Mouse (Mus musculus) hindbrain, embryonic 13.5 days (tissue): ENCODE data around the gene H2-DMb1. TPM values are rescaled to one million over a fixed set of nuclear protein-coding genes. Genes with fewer than 3 reads are reported as not detected.

Experiments
- ATAC-seq: fragments of 200-750 bp; cut with Nextera tagmentation; 2 replicates; pipeline ENCODE4 v1.8.0; 2017; ENCODE audit warnings: moderate TSS enrichment; ENCODE audit not compliant: low FRiP score
- H3K27ac ChIP-seq: fragments of 300-500 bp; sonication (generic); 2 replicates; pipeline ENCODE4 v1.5.1; 2015; ENCODE audit warnings: inconsistent platforms, mild to moderate bottlenecking, moderate library complexity
- H3K27me3 ChIP-seq: fragments of 300-500 bp; sonication (generic); 2 replicates; pipeline ENCODE4 v1.6.1; 2015; ENCODE audit warnings: mild to moderate bottlenecking, inconsistent platforms
- H3K36me3 ChIP-seq: fragments of 300-500 bp; sonication (generic); 2 replicates; pipeline ENCODE4 v1.6.1; 2015; ENCODE audit warnings: mild to moderate bottlenecking, inconsistent platforms
- H3K4me1 ChIP-seq: fragments of 300-500 bp; sonication (generic); replicated peaks from 2 replicates; pipeline ENCODE4 v1.6.1; 2015; ENCODE audit warnings: inconsistent platforms
- H3K4me2 ChIP-seq: fragments of 300-500 bp; sonication (generic); 2 replicates; pipeline ENCODE4 v1.6.1; 2015; ENCODE audit warnings: inconsistent platforms, mild to moderate bottlenecking, moderate library complexity
- H3K4me3 ChIP-seq: fragments of 300-500 bp; sonication (generic); 2 replicates; pipeline ENCODE4 v1.5.1; 2015; ENCODE audit warnings: mild to moderate bottlenecking, inconsistent platforms
- H3K9ac ChIP-seq: fragments of 300-500 bp; sonication (generic); 2 replicates; pipeline ENCODE4 v1.6.1; 2015; ENCODE audit warnings: mild to moderate bottlenecking, inconsistent platforms
- H3K9me3 ChIP-seq: fragments of 300-500 bp; sonication (generic); 2 replicates; pipeline ENCODE4 v1.6.1; 2016; ENCODE audit warnings: inconsistent platforms
- WGBS: fragments of 180-500 bp; shearing (Covaris S2); methylation state at CpG from one replicate; pipeline ENCODE4 v1.1.7; 2015; 5-methylcytosine and 5-hydroxymethylcytosine counted together
- polyA plus RNA-seq: library from polyadenylated mRNA; unstranded; fragments of >200 nt; fragmentation: Nextera tagmentation; extraction: Ambion mirVana; gene quantifications from 2 replicates; pipeline ENCODE4 v1.2.1, GENCODE M21; 2015

Gene H2-DMb1
- polyA plus RNA-seq, 1 experiment from 2014 or later = 0.84 TPM

- H3K4me2 ChIP-seq = peak overlapping the region; percentile 93
- no peak for ATAC-seq
- peaks cover 49% of the 10 kb centered on the region for H3K36me3 ChIP-seq
- peaks cover 33% of the 10 kb centered on the region for H3K4me1 ChIP-seq
- H3K27me3 ChIP-seq = no peaks in the 10 kb centered on the region
- WGBS = under 1% methylated on average over 67 of the region's 67 CpGs
- H3K27ac ChIP-seq = peak overlapping the region; percentile 100
- no peaks in the 10 kb centered on the region for H3K9me3 ChIP-seq
- H3K9ac ChIP-seq = peak overlapping the region; percentile 97
- H3K4me3 ChIP-seq = peak overlapping the region; percentile 95
Measured at GRCm38 (mm10) chr17:34118113-34118872, 34.6 kb upstream of the H2-DMb1 start.

DNA sequence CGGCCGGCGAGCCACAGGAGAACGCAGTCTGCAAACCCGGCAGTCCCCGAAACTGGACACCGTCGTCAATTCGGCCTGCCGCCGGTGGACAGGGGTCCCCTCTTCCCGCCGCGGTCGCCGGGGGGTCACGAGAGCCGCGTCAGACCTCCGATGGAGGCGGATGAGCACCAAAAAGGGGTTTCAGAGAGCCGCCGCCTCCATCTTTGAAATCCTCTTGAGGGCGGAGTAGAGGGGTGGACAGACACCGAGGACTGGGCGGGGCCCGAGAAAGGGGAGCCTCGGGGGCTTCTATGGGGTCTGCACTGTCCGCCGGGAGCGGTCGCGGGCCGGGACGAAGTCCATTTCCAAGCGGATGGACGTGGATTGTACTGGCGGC lies 34.0 kb upstream of the H2-DMb1 start:
- no peak for ATAC-seq

GRCm38 (mm10) chr17:34119249-34120179 lies 33.4 kb upstream of the H2-DMb1 start, which contains the start of gene H2-DMa:
TSS of gene H2-DMa (plus strand) at chr17:34119541.
- H3K9ac ChIP-seq = peak within 1 kb of the TSS; percentile 98
- H3K36me3 ChIP-seq = peaks cover 37% of the 10 kb centered on the region
- whole genome bisulfite sequencing = under 1% methylated on average over 96 of the region's 96 CpGs
- peak within 1 kb of the TSS; percentile 93 for H3K4me2 ChIP-seq
- H3K27me3 ChIP-seq = no peaks in the 10 kb centered on the region
- peak within 1 kb of the TSS; percentile 95 for H3K4me3 ChIP-seq
- peak within 1 kb of the TSS; percentile 100 for H3K27ac ChIP-seq
- H3K4me1 ChIP-seq = peaks cover 43% of the 10 kb centered on the region
- no peaks in the 10 kb centered on the region for H3K9me3 ChIP-seq
- ATAC-seq = peak; percentile 75

More for the DNA sequence above, 34.0 kb upstream of the H2-DMb1 start:
- Histone ChIP-seq H3K27ac (peak overlapping the region; percentile 100), H3K4me2 (peak overlapping the region; percentile 93), H3K9ac (peak overlapping the region; percentile 97), H3K4me3 (peak overlapping the region; percentile 95), H3K27me3 (no peaks in the 10 kb centered on the region), H3K9me3 (no peaks in the 10 kb centered on the region), H3K36me3 (peaks cover 44% of the 10 kb centered on the region), H3K4me1 (peaks cover 39% of the 10 kb centered on the region)
- 0% methylated on average over 38 of the region's 38 CpGs for WGBS

GRCm38 (mm10) chr17:34120180-34120723 lies 32.6 kb upstream of the H2-DMb1 start:
- Histone ChIP-seq H3K27ac (peak overlapping the region; percentile 100), H3K4me2 (peak overlapping the region; percentile 93), H3K4me1 (peaks cover 44% of the 10 kb centered on the region), H3K4me3 (peak overlapping the region; percentile 95), H3K9ac (peak overlapping the region; percentile 98), H3K9me3 (no peaks in the 10 kb centered on the region), H3K36me3 (peaks cover 30% of the 10 kb centered on the region), H3K27me3 (no peaks in the 10 kb centered on the region)
- WGBS = 0% methylated on average over 32 of the region's 42 CpGs
- 0 out of 2 replicates have a peak, but pooled peaks have one; percentile 0 for ATAC-seq

DNA sequence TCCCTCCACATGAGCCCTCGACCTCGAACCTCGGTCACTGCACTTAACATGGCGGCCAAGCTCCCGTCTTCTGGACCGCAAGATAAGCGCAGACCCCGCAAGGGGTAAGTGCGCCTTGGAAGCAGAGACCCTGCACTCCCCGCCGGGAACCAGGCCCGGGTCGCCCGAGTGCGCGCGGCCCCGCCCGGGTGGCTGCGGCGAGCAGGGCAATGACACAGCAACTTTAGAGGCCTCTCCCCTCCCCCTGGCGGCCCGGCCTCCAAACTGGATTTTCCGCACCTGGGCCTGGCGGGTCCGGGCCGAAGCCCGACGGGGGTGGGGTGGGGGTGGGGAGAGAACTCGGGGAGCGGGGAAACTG lies 32.1 kb upstream of the H2-DMb1 start:
- Histone ChIP-seq H3K36me3 (peaks cover 24% of the 10 kb centered on the region), H3K9me3 (no peaks in the 10 kb centered on the region), H3K4me1 (peaks cover 40% of the 10 kb centered on the region), H3K4me2 (peak overlapping the region; percentile 93), H3K27me3 (no peaks in the 10 kb centered on the region), H3K9ac (peak overlapping the region; percentile 98), H3K27ac (peak overlapping the region; percentile 100), H3K4me3 (peak overlapping the region; percentile 95)
- ATAC-seq = no peak
- WGBS = under 1% methylated on average over 30 of the region's 31 CpGs

DNA sequence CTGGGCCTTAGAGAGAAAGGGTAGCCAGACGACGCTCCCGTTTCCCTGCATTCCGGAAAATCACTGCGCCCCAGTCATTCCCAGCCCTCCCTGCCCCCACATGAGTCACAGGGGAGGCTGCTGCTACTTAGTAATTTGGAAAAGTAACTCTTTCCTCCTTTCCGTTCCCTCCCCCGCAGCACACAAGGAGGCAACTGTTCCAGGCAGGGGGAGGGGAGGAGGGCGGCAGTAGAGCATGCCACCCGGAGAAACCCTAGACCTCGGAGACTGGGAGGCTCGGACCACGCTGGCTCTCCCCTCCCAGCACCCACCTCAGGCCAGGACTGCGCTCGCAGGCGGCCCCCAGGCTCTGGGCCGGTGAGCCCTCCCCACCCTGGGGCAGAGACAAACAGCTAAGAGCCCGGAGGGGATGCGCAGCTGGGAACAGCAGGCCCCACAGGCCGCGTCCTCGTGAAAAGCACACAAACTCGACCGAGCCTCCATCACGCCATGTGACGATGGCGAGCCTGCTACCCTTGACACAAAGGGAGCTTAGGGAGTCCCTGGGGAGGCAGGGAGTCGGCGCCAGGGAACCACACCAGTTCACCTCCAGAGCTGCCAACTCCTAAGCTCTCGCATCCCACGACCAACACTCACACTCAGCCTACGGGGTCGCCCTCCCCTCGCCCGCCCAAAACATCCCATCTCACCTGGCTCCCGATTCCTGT lies 31.5 kb upstream of the H2-DMb1 start:
- peak overlapping the region; percentile 95 for H3K4me3 ChIP-seq

DNA sequence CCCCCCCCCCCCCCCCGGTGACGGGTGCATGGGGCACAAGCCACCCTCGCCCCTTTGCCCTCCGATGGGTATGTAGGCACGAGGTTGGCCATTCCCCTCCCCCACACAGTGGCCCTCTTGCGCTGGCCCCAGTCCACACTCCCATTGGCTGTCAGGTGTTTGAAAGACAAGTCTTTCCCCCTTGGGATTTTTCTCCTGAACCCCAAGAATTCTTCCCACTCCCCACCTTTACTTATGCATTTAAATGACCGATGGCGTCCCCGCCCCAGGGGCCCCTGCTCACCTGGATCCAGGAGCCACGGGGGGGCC lies 31.0 kb upstream of the H2-DMb1 start:
- H3K9ac ChIP-seq = peak overlapping the region; percentile 98
- H3K36me3 ChIP-seq = peaks cover 15% of the 10 kb centered on the region
- H3K4me3 ChIP-seq = peak overlapping the region; percentile 95
- peaks cover 30% of the 10 kb centered on the region for H3K4me1 ChIP-seq
- peak overlapping the region; percentile 100 for H3K27ac ChIP-seq
- WGBS = 0% methylated on average over 8 of the region's 10 CpGs
- no peaks in the 10 kb centered on the region for H3K9me3 ChIP-seq
- ATAC-seq = 0 out of 2 replicates have a peak, but pooled peaks have one; percentile 7
- H3K27me3 ChIP-seq = 0 out of 2 replicates have a peak, but pooled peaks cover 2% of the 10 kb centered on the region
- peak overlapping the region; percentile 93 for H3K4me2 ChIP-seq

More for the DNA sequence above, 31.5 kb upstream of the H2-DMb1 start:
- Histone ChIP-seq H3K4me1 (peaks cover 35% of the 10 kb centered on the region), H3K9me3 (no peaks in the 10 kb centered on the region), H3K9ac (peak overlapping the region; percentile 98), H3K27ac (peak overlapping the region; percentile 100), H3K36me3 (peaks cover 20% of the 10 kb centered on the region), H3K27me3 (no peaks in the 10 kb centered on the region), H3K4me2 (peak overlapping the region; percentile 93)
- ATAC-seq = peak; percentile 11
- WGBS = under 1% methylated on average over 29 of the region's 35 CpGs

DNA sequence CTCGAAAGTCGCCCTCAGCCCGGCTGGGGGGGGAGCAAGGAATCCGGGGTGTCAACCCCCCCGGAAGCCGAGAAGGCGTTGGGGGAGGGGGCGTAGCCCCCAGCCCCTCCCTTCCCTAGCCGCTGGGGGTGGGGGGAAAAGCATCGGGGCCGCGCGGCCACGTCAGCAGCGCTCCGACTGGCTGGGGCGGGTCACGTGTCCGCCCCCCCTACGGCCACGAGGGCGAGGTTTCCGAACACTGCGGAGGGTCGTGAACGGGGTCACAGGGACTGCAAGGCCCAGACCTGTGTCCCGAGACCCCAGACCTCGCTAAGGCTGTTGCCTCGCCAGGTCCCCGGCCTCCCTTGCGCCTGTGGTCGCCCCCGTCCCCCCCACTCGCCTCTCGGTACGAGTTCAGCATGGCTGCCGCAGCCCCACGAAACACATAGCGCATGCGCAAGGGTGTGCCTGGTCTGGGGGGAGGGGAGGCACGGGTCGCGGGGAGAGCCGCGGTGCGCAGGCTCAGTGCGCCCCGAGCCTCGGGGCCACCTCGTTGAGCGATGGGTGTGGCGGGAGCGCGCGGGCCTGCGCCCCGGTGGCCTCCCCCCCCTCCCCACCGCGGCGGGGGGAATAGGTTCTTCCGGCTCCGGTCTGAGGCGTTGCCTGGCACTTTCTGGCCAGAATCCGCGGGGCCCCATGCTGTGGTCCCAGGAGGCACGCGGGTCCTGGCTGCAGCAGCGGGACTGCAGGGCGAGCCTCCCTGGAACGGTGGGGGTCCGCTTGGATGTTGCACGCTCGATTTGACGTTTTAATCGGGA lies 30.5 kb upstream of the H2-DMb1 start, which contains the start of gene Brd2:
Gene Brd2, minus strand, starts transcription at position 447 of the 797 bp plus-strand sequence.
- Histone ChIP-seq H3K27ac (peak within 1 kb of the TSS; percentile 100), H3K27me3 (0 out of 2 replicates have a peak, but pooled peaks cover 7% of the 10 kb centered on the region), H3K9ac (peak within 1 kb of the TSS; percentile 98), H3K9me3 (no peaks in the 10 kb centered on the region), H3K4me1 (peaks cover 25% of the 10 kb centered on the region), H3K4me2 (peak within 1 kb of the TSS; percentile 93), H3K36me3 (peaks cover 13% of the 10 kb centered on the region), H3K4me3 (peak within 1 kb of the TSS; percentile 95)
- ATAC-seq = peak; percentile 50
- WGBS = under 1% methylated on average over 62 of the region's 75 CpGs

DNA sequence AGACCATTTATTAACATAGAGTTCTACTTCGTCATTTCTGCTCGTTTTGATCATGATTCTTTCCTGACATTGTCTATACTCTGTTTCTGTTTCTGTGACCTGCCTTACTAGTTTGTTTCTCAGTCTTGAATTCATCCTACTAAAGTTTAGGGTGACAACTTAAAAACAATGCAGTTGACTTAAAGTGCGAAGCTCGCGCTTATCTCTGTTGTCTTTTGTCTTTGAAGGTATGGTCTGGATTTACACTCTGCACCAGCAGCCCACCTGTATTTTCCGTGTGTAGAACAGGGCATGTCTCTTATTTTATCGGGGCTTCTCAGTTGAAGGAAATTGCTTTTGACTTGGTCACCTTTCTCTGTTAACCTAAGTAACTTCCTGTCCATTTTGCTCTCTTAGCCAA lies 29.8 kb upstream of the H2-DMb1 start:
- H3K27ac ChIP-seq = peak overlapping the region; percentile 100
- 4% methylated on average over 7 of the region's 7 CpGs for WGBS
- peaks cover 22% of the 10 kb centered on the region for H3K4me1 ChIP-seq
- H3K9me3 ChIP-seq = no peaks in the 10 kb centered on the region
- H3K4me2 ChIP-seq = peak overlapping the region; percentile 93
- H3K9ac ChIP-seq = peak overlapping the region; percentile 98
- H3K27me3 ChIP-seq = 0 out of 2 replicates have a peak, but pooled peaks cover 9% of the 10 kb centered on the region
- peaks cover 9% of the 10 kb centered on the region for H3K36me3 ChIP-seq
- ATAC-seq = no peak
- H3K4me3 ChIP-seq = peak overlapping the region; percentile 95

- Histone ChIP-seq H3K27me3 (0 out of 2 replicates have a peak, but pooled peaks cover 9% of the 10 kb centered on the region), H3K4me2 (peak overlapping the region; percentile 93), H3K4me3 (peak overlapping the region; percentile 95), H3K4me1 (peaks cover 25% of the 10 kb centered on the region), H3K9me3 (no peaks in the 10 kb centered on the region), H3K36me3 (peaks cover 5% of the 10 kb centered on the region), H3K27ac (peak overlapping the region; percentile 100), H3K9ac (peak overlapping the region; percentile 98)
- WGBS = 2% methylated on average over 2 of the region's 2 CpGs
- no peak for ATAC-seq
Measured at GRCm38 (mm10) chr17:34123518-34123917, 29.4 kb upstream of the H2-DMb1 start.

DNA sequence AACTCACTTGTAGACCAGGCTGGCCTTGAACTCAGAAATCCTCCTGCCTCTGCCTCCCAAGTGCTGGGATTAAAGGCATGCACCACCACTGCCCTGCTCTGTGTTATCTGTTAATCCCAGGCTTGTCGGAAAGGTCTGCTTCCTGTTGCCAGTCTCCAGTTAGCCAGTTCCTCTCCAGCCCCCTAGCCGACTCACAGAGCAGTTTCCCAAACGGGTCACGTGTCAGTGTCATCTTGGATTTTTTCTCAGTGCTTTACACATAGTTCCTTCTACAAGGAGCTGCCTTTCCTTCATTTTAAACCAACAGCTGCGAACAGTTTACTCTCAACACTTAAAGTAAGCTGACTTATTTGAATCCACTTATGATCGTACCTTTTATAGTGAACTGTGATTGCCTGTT lies 28.2 kb upstream of the H2-DMb1 start:
- H3K4me3 ChIP-seq = no peak overlapping the region
- H3K36me3 ChIP-seq = no peaks in the 10 kb centered on the region
- peak overlapping the region; percentile 93; the same call in 1 of the 2 replicates for H3K4me2 ChIP-seq
- 92% methylated on average over 6 of the region's 6 CpGs for WGBS
- H3K27me3 ChIP-seq = 0 out of 2 replicates have a peak, but pooled peaks cover 9% of the 10 kb centered on the region
- no peaks in the 10 kb centered on the region for H3K9me3 ChIP-seq
- H3K4me1 ChIP-seq = peaks cover 36% of the 10 kb centered on the region
- no peak overlapping the region for H3K27ac ChIP-seq
- no peak overlapping the region for H3K9ac ChIP-seq
- no peak for ATAC-seq
